Mouse (Mus musculus): ENCODE measurements around the gene Pkmyt1. TPM values are rescaled to one million over a fixed set of nuclear protein-coding genes. Genes with fewer than 3 reads are reported as not detected.
"Not testable (repeated sequence)": the region's sequence is repeated elsewhere in the genome, so short reads cannot be mapped to it uniquely, and the experiment has no call there.

Gene Pkmyt1
- total RNA-seq, 2 experiments from 2014 or later = 2.1 to 2.4 TPM

GRCm38 (mm10) chr17:23746311-23746710 is 20.2 kb downstream of the Pkmyt1 start:
- DNase-seq (ENCODE audit: low spot score in 2 of 2) = no peak

- DNase-seq (ENCODE audit: low spot score in 2 of 2) = no peak
Measured at GRCm38 (mm10) chr17:23746767-23747166, 20.6 kb downstream of the Pkmyt1 start.

- DNase-seq (ENCODE audit: low spot score in 2 of 2) = no peak
Measured at GRCm38 (mm10) chr17:23747471-23747870, 21.3 kb downstream of the Pkmyt1 start.

GRCm38 (mm10) chr17:23748026-23748425 is 21.9 kb downstream of the Pkmyt1 start:
- no peak for DNase-seq (ENCODE audit: low spot score in 2 of 2)

- peak; percentile 57 to 75 for DNase-seq (ENCODE audit: low spot score in 2 of 2)
Measured at GRCm38 (mm10) chr17:23748631-23749391, 22.7 kb downstream of the Pkmyt1 start.

- peak in 1 of 2 experiments; percentile 22 for DNase-seq (ENCODE audit: low spot score in 2 of 2)
Measured at GRCm38 (mm10) chr17:23749400-23750191, 23.5 kb downstream of the Pkmyt1 start.

GRCm38 (mm10) chr17:23755689-23756088 is 29.6 kb downstream of the Pkmyt1 start:
- DNase-seq (ENCODE audit: low spot score in 2 of 2) = no peak

GRCm38 (mm10) chr17:23757581-23757980 is 31.4 kb downstream of the Pkmyt1 start:
- no peak for DNase-seq (ENCODE audit: low spot score in 2 of 2)

- no peak for DNase-seq (ENCODE audit: low spot score in 2 of 2)
Measured at GRCm38 (mm10) chr17:23758801-23759200, 32.7 kb downstream of the Pkmyt1 start.

GRCm38 (mm10) chr17:23760231-23760630 is 34.1 kb downstream of the Pkmyt1 start:
- DNase-seq (ENCODE audit: low spot score in 2 of 2) = no peak

GRCm38 (mm10) chr17:23761155-23761554 is 35.0 kb downstream of the Pkmyt1 start:
- DNase-seq (ENCODE audit: low spot score in 2 of 2) = no peak

- no peak for DNase-seq (ENCODE audit: low spot score in 2 of 2)
Measured at GRCm38 (mm10) chr17:23762976-23763375, 36.8 kb downstream of the Pkmyt1 start.

- DNase-seq (ENCODE audit: low spot score in 2 of 2) = no peak
Measured at GRCm38 (mm10) chr17:23770493-23770892, 44.4 kb downstream of the Pkmyt1 start.

- DNase-seq (ENCODE audit: low spot score in 2 of 2) = no peak
Measured at GRCm38 (mm10) chr17:23770896-23771283, 44.8 kb downstream of the Pkmyt1 start.

- DNase-seq (ENCODE audit: low spot score in 2 of 2) = peak; percentile 96
Measured at GRCm38 (mm10) chr17:23771284-23772218, 45.4 kb downstream of the Pkmyt1 start, which contains the start of gene Flywch1. Gene Flywch1 (minus strand): TSS chr17:23771602.

- not testable (repeated sequence) for DNase-seq (ENCODE audit: low spot score in 2 of 2)
Measured at GRCm38 (mm10) chr17:23772219-23772556, 46.1 kb downstream of the Pkmyt1 start.

- DNase-seq (ENCODE audit: low spot score in 2 of 2) = no peak
Measured at GRCm38 (mm10) chr17:23773676-23774075, 47.5 kb downstream of the Pkmyt1 start.

- peak; percentile 80 to 83 for DNase-seq (ENCODE audit: low spot score in 2 of 2)
Measured at GRCm38 (mm10) chr17:23774090-23774489, 48.0 kb downstream of the Pkmyt1 start.

- no peak for DNase-seq (ENCODE audit: low spot score in 2 of 2)
Measured at GRCm38 (mm10) chr17:23776216-23776615, 50.1 kb downstream of the Pkmyt1 start.

- DNase-seq (ENCODE audit: low spot score in 2 of 2) = no peak
Measured at GRCm38 (mm10) chr17:23777141-23777540, 51.0 kb downstream of the Pkmyt1 start.

GRCm38 (mm10) chr17:23778447-23778846 is 52.3 kb downstream of the Pkmyt1 start:
- no peak for DNase-seq (ENCODE audit: low spot score in 2 of 2)
